Mouse (Mus musculus) MEL (cell line): ENCODE results near the gene Ankfn1. TPM values are rescaled to one million over a fixed set of nuclear protein-coding genes. Genes with fewer than 3 reads are reported as not detected.

Experiments used
- DNase-seq: peaks from one replicate; pipeline ENCODE4 v3.0.0; 2011; ENCODE audit warnings: low read depth, low spot score
- H3K27ac ChIP-seq: 2 replicates; pipeline ENCODE4 v1.5.1; 2012; ENCODE audit warnings: low read depth, mild to moderate bottlenecking, control low read depth, low read length, moderate library complexity; ENCODE audit not compliant: control insufficient read depth
- H3K27me3 ChIP-seq, 2 experiments: fragments of 150-350 bp in 1 of 2; sonication (generic) in 1 of 2; 2 replicates each; pipeline ENCODE4 v1.6.1; 2012; ENCODE audit warnings: low read length in 2 of 2, mild to moderate bottlenecking in 2 of 2, improper control_type of control experiment in 1 of 2, moderate library complexity in 1 of 2; ENCODE audit not compliant: insufficient read depth in 2 of 2, control insufficient read depth in 1 of 2
- H3K36me3 ChIP-seq, 2 experiments: 2 replicates each; pipeline ENCODE4 v1.6.1; 2012 to 2014; ENCODE audit warnings: low read length in 2 of 2, improper control_type of control experiment in 1 of 2, inconsistent platforms in 1 of 2, mild to moderate bottlenecking in 1 of 2; ENCODE audit not compliant: insufficient read depth in 2 of 2, control insufficient read depth in 1 of 2
- H3K4me1 ChIP-seq, 2 experiments: fragments of 150-350 bp in 1 of 2; sonication (generic) in 1 of 2; 2 replicates each; pipeline ENCODE4 v1.6.1; 2012; ENCODE audit warnings: low read length in 2 of 2, improper control_type of control experiment in 1 of 2, mild to moderate bottlenecking in 1 of 2; ENCODE audit not compliant: insufficient read depth in 2 of 2, control insufficient read depth in 1 of 2
- H3K4me3 ChIP-seq, 2 experiments: fragments of 150-350 bp in 1 of 2; sonication (generic) in 1 of 2; 2 replicates each; pipeline ENCODE4 v1.5.1; 2012; ENCODE audit warnings: low read depth in 2 of 2, low read length in 2 of 2, mild to moderate bottlenecking in 2 of 2, moderate library complexity in 2 of 2, control low read depth in 1 of 2, improper control_type of control experiment in 1 of 2; ENCODE audit not compliant: control insufficient read depth in 1 of 2, insufficient read depth in 1 of 2
- H3K79me2 ChIP-seq: 2 replicates; pipeline ENCODE4 v1.6.1; 2012; ENCODE audit warnings: mild to moderate bottlenecking, low read length, moderate library complexity; ENCODE audit not compliant: control insufficient read depth, poor library complexity, insufficient read depth
- H3K9ac ChIP-seq: 2 replicates; pipeline ENCODE4 v1.6.1; 2012; ENCODE audit warnings: low read depth, mild to moderate bottlenecking, control low read depth, low read length, moderate library complexity; ENCODE audit not compliant: control insufficient read depth, poor library complexity, severe bottlenecking
- H3K9me3 ChIP-seq: fragments of 150-350 bp; sonication (generic); replicated peaks from 2 replicates; pipeline ENCODE4 v1.6.1; 2012; ENCODE audit warnings: mild to moderate bottlenecking, low read length, improper control_type of control experiment, moderate library complexity; ENCODE audit not compliant: insufficient read depth
- E2F4 ChIP-seq: IDR thresholded peaks from 2 replicates; pipeline ENCODE4 v1.6.1; 2011; ENCODE audit warnings: low read depth, low read length, improper control_type of control experiment, borderline replicate concordance
- HCFC1 ChIP-seq: IDR thresholded peaks from 2 replicates; pipeline ENCODE4 v1.6.1; 2012; ENCODE audit warnings: low read depth, mild to moderate bottlenecking, inconsistent platforms, low read length, improper control_type of control experiment, moderate library complexity
- KAT2A ChIP-seq: conservative IDR thresholded peaks from 2 replicates; pipeline ENCODE4 v1.6.1; 2012; ENCODE audit warnings: low read depth, low read length, improper control_type of control experiment, inconsistent platforms
- MAX ChIP-seq: IDR thresholded peaks from 2 replicates; pipeline ENCODE4 v1.6.1; 2011; ENCODE audit warnings: low read length, improper control_type of control experiment
- MAZ ChIP-seq: IDR thresholded peaks from 2 replicates; pipeline ENCODE4 v1.6.1; 2012; ENCODE audit warnings: low read depth, mild to moderate bottlenecking, inconsistent platforms, low read length, improper control_type of control experiment
- MEF2A ChIP-seq: IDR thresholded peaks from 2 replicates; pipeline ENCODE4 v1.6.1; 2014; ENCODE audit warnings: low read depth, mild to moderate bottlenecking, inconsistent platforms, low read length, improper control_type of control experiment; ENCODE audit not compliant: poor library complexity, insufficient replicate concordance, severe bottlenecking; ENCODE audit errors: extremely low read depth
- MXI1 ChIP-seq: IDR thresholded peaks from 2 replicates; pipeline ENCODE4 v1.6.1; 2011; ENCODE audit warnings: mild to moderate bottlenecking, low read depth, low read length, improper control_type of control experiment
- MYB ChIP-seq: IDR thresholded peaks from 2 replicates; pipeline ENCODE4 v1.6.1; 2011; ENCODE audit warnings: mild to moderate bottlenecking, low read depth, low read length, improper control_type of control experiment
- NELFE ChIP-seq: IDR thresholded peaks from 2 replicates; pipeline ENCODE4 v1.6.1; 2011; ENCODE audit warnings: low read depth, low read length, improper control_type of control experiment
- POLR2A ChIP-seq, 2 experiments: IDR thresholded peaks; 2 replicates each; pipeline ENCODE4 v1.6.1; 2011 to 2012; ENCODE audit warnings: low read length in 2 of 2, mild to moderate bottlenecking in 2 of 2, control low read depth in 1 of 2, improper control_type of control experiment in 1 of 2, low read depth in 1 of 2, moderate library complexity in 1 of 2; ENCODE audit not compliant: control insufficient read depth in 1 of 2, insufficient read depth in 1 of 2, poor library complexity in 1 of 2
- POLR2AphosphoS2 ChIP-seq: IDR thresholded peaks from 2 replicates; pipeline ENCODE4 v1.6.1; 2011; ENCODE audit warnings: low read length, improper control_type of control experiment
- RAD21 ChIP-seq: IDR thresholded peaks from 2 replicates; pipeline ENCODE4 v1.6.1; 2011; ENCODE audit warnings: mild to moderate bottlenecking, low read depth, low read length, improper control_type of control experiment
- ZMIZ1 ChIP-seq: IDR thresholded peaks from 2 replicates; pipeline ENCODE4 v1.6.1; 2012; ENCODE audit warnings: low read depth, mild to moderate bottlenecking, inconsistent platforms, low read length, improper control_type of control experiment, moderate library complexity
- ZNF384 ChIP-seq: IDR thresholded peaks from 2 replicates; pipeline ENCODE4 v1.6.1; 2012; ENCODE audit warnings: low read depth, mild to moderate bottlenecking, inconsistent platforms, low read length, improper control_type of control experiment
- polyA plus RNA-seq, 2 experiments: library from polyadenylated mRNA; stranded (reverse) in 1 of 2; unstranded in 1 of 2; fragments of >175 nt in 1 of 2; fragments of >200 nt in 1 of 2; gene quantifications; 2 replicates each; pipeline versions ENCODE4 v1.2.1 to v1.2.4; 2012; ENCODE audit warnings: low replicate concordance in 2 of 2, low read depth in 1 of 2; ENCODE audit not compliant: insufficient read length in 2 of 2, insufficient read depth in 1 of 2, missing spikeins in 1 of 2
- total RNA-seq: library from RNA; depleted of rRNA; stranded (reverse); fragments of 300-350 nt; gene quantifications from 2 replicates; pipeline ENCODE4 v1.2.3, GENCODE M21; 2012

Ankfn1 gene
- total and polyA plus RNA-seq, 3 experiments: not detected

DNA sequence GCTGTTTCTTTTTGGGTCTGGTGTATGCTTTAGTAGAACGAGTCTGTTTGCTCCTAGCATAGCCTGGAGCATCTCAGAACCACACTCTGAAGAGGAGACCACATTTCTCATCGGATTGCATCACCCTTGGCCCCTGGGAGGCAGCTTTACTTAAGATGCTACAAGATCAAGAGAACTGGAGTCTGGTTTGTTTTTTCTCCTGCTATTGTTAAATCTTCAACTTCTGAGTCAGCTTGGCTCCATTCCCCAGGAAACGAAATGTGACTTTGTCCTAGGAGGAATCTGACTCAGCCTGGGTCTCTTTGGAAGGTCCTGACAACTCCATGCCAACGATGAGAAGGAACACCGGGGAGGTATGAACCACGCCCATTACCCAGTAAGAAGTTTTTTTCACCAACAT is 197.6 kb downstream of the Ankfn1 start:
- H3K27me3 ChIP-seq: no peaks in the 10 kb centered on the region
- no peak overlapping the region for H3K27ac ChIP-seq
- H3K4me1 ChIP-seq: no peaks in the 10 kb centered on the region
- H3K9ac ChIP-seq: no peak overlapping the region
- no peak overlapping the region for H3K4me3 ChIP-seq
- DNase-seq: no peak
- no peaks in the 10 kb centered on the region for H3K79me2 ChIP-seq
- no peak for TF ChIP-seq MAX
- no peak for TF ChIP-seq MAZ
- TF ChIP-seq MXI1: no peak
- TF ChIP-seq MYB: no peak
- TF ChIP-seq POLR2A (IDR thresholded peaks at IDR 0.05; ENCODE audit: control insufficient read depth in 1 of 2, insufficient read depth in 1 of 2, low read depth in 1 of 2, low read length in 2 of 2, poor library complexity in 1 of 2): no peak
- TF ChIP-seq ZMIZ1: no peak
- H3K9me3 ChIP-seq: no peaks in the 10 kb centered on the region
- no peaks in the 10 kb centered on the region for H3K36me3 ChIP-seq

GRCm38 (mm10) chr11:89579111-89579510 is 198.3 kb downstream of the Ankfn1 start:
- no peaks in the 10 kb centered on the region for H3K36me3 ChIP-seq
- H3K9me3 ChIP-seq: no peaks in the 10 kb centered on the region
- H3K79me2 ChIP-seq: no peaks in the 10 kb centered on the region
- DNase-seq: no peak
- no peaks in the 10 kb centered on the region for H3K4me1 ChIP-seq
- no peaks in the 10 kb centered on the region for H3K27me3 ChIP-seq
- no peak overlapping the region for H3K9ac ChIP-seq
- no peak overlapping the region for H3K27ac ChIP-seq
- no peak for TF ChIP-seq RAD21
- no peak for TF ChIP-seq ZNF384
- TF ChIP-seq NELFE: no peak
- no peak for TF ChIP-seq HCFC1
- TF ChIP-seq E2F4: no peak
- no peak for TF ChIP-seq MEF2A
- no peak overlapping the region for H3K4me3 ChIP-seq

GRCm38 (mm10) chr11:89574269-89574838 is 203.1 kb downstream of the Ankfn1 start:
- H3K4me3 ChIP-seq: no peak overlapping the region
- no peak overlapping the region for H3K27ac ChIP-seq
- H3K9ac ChIP-seq: no peak overlapping the region
- TF ChIP-seq POLR2AphosphoS2 (no peak), KAT2A (no peak), NELFE (no peak)
- TF ChIP-seq, all 39 proteins: peak for 0
- Histone ChIP-seq H3K79me2 (no peaks in the 10 kb centered on the region), H3K4me1 (no peaks in the 10 kb centered on the region), H3K27me3 (no peaks in the 10 kb centered on the region), H3K36me3 (no peaks in the 10 kb centered on the region), H3K9me3 (no peaks in the 10 kb centered on the region)
- DNase-seq: no peak
